Mouse (Mus musculus): ENCODE measurements around the gene Hapln1. TPM values are rescaled to one million over a fixed set of nuclear protein-coding genes. Genes with fewer than 3 reads are reported as not detected.

Hapln1 gene
- 5.3 and 5.7 TPM in 2 replicates for total RNA-seq (2021)
- long read RNA-seq, partial matches to known transcripts, result 1 of 4 reads
- long read RNA-seq, other reads (novel, unspliced or antisense), result 3 of 4 reads

GRCm38 (mm10) chr13:89539205-89539886, at the start of gene Hapln1:
Gene Hapln1 (plus strand): TSS chr13:89539796.
- DNase-seq, result peak; percentile 44

GRCm38 (mm10) chr13:89493169-89493568, 46.4 kb upstream of the Hapln1 start:
- DNase-seq, result no peak

- DNase-seq, result no peak
These were observed 45.9 kb upstream of the Hapln1 start for GRCm38 (mm10) chr13:89493678-89494077.

GRCm38 (mm10) chr13:89496569-89496968, 43.0 kb upstream of the Hapln1 start:
- no peak for DNase-seq

GRCm38 (mm10) chr13:89499419-89499818, 40.2 kb upstream of the Hapln1 start:
- DNase-seq, result no peak

GRCm38 (mm10) chr13:89521507-89521908, 18.1 kb upstream of the Hapln1 start:
- no peak for DNase-seq

- no peak for DNase-seq
These were observed 10.9 kb upstream of the Hapln1 start for GRCm38 (mm10) chr13:89528716-89529115.

GRCm38 (mm10) chr13:89530386-89530785, 9.2 kb upstream of the Hapln1 start:
- no peak for DNase-seq

- DNase-seq, result no peak
These were observed 280 bp downstream of the Hapln1 start for GRCm38 (mm10) chr13:89539887-89540264.

- DNase-seq, result no peak
These were observed 846 bp downstream of the Hapln1 start for GRCm38 (mm10) chr13:89540301-89540982.

- DNase-seq, result no peak
These were observed 3.4 kb downstream of the Hapln1 start for GRCm38 (mm10) chr13:89543003-89543402.

- peak; percentile 65 for DNase-seq
These were observed 8.7 kb downstream of the Hapln1 start for GRCm38 (mm10) chr13:89548203-89548740.

GRCm38 (mm10) chr13:89549507-89549906, 9.9 kb downstream of the Hapln1 start:
- DNase-seq, result no peak

GRCm38 (mm10) chr13:89551502-89551901, 11.9 kb downstream of the Hapln1 start:
- DNase-seq, result no peak

GRCm38 (mm10) chr13:89564518-89564917, 24.9 kb downstream of the Hapln1 start:
- no peak for DNase-seq

GRCm38 (mm10) chr13:89566300-89566699, 26.7 kb downstream of the Hapln1 start:
- no peak for DNase-seq

- no peak for DNase-seq
These were observed 39.5 kb downstream of the Hapln1 start for GRCm38 (mm10) chr13:89579115-89579514.

- DNase-seq, result no peak
These were observed 43.6 kb downstream of the Hapln1 start for GRCm38 (mm10) chr13:89583138-89583746.

GRCm38 (mm10) chr13:89583747-89584738, 44.4 kb downstream of the Hapln1 start:
- DNase-seq, result no peak

- DNase-seq, result no peak
These were observed 45.5 kb downstream of the Hapln1 start for GRCm38 (mm10) chr13:89585144-89585543.

GRCm38 (mm10) chr13:89595105-89595504, 55.5 kb downstream of the Hapln1 start:
- DNase-seq, result no peak

GRCm38 (mm10) chr13:89597354-89597753, 57.8 kb downstream of the Hapln1 start:
- no peak for DNase-seq

Measured in adrenal gland, postnatal 25 days (tissue).